ENCODE assay signal across 17 mouse cellular contexts in genomic region chr4:98428371-98428770, GRCm38 (mm10). TPM values are rescaled to one million over a fixed set of nuclear protein-coding genes. Genes with fewer than 3 reads are reported as not detected.
DNase-seq lines count a peak whose midpoint lies in the region; ATAC-seq lines count a peak whose summit lies in the region.
"Had no signal": no experiment of that assay in that cellular context is flagged by ENCODE, and none has a peak within 500 bp of the region (broad histone marks: within the 10 kb centered on the region; RNA-seq: fewer than 3 reads in every experiment).

No protein-coding gene starts in this region.

- H3K4me1 ChIP-seq in heart, embryonic 13.5 days, result peaks cover 14% of the 10 kb centered on the region
- H3K4me1 ChIP-seq: lung, embryonic 15.5 days; midbrain, embryonic 15.5 days had no signal

- intact Hi-C loops in heart, postnatal 25 days (cut with DNase I), result no loop called here

- H3K36me3 ChIP-seq in heart, embryonic 13.5 days, result peaks cover 29% of the 10 kb centered on the region
- H3K36me3 ChIP-seq: midbrain, embryonic 15.5 days had no signal

- H3K9ac ChIP-seq in heart, embryonic 13.5 days, result no peak overlapping the region
- H3K9ac ChIP-seq: embryonic facial prominence, embryonic 13.5 days; forebrain, postnatal 0 days; lung, embryonic 15.5 days; midbrain, embryonic 15.5 days had no signal

- 42% methylated on average over 8 of the region's 8 CpGs for WGBS in heart, embryonic 13.5 days

- H3K9me3 ChIP-seq in heart, embryonic 13.5 days, result no peaks in the 10 kb centered on the region
- H3K9me3 ChIP-seq: embryonic facial prominence, embryonic 13.5 days; limb, embryonic 10.5 days; lung, embryonic 15.5 days; midbrain, embryonic 15.5 days had no signal

- no peak overlapping the region for H3K4me3 ChIP-seq in heart, embryonic 13.5 days
- H3K4me3 ChIP-seq: embryonic facial prominence, embryonic 13.5 days; limb, embryonic 10.5 days; lung, embryonic 15.5 days; midbrain, embryonic 15.5 days had no signal

- no peaks in the 10 kb centered on the region for H3K27me3 ChIP-seq in heart, embryonic 13.5 days (replicated peaks)
- H3K27me3 ChIP-seq: embryonic facial prominence, embryonic 13.5 days; lung, embryonic 15.5 days; midbrain, embryonic 15.5 days had no signal

- peak overlapping the region; percentile 70 for H3K27ac ChIP-seq in heart, embryonic 13.5 days (replicated peaks)
- H3K27ac ChIP-seq: embryonic facial prominence, embryonic 13.5 days; limb, embryonic 10.5 days; lung, embryonic 15.5 days; midbrain, embryonic 15.5 days had no signal

- ATAC-seq in heart, embryonic 13.5 days (ENCODE audit: extremely low read depth, insufficient number of reproducible peaks, low FRiP score, low TSS enrichment), result no peak; the same call in 1 of the 2 replicates
- ATAC-seq: forebrain, postnatal 0 days; midbrain, embryonic 15.5 days had no signal

- H3K4me2 ChIP-seq in heart, embryonic 13.5 days, result peak overlapping the region; percentile 29
- H3K4me2 ChIP-seq: embryonic facial prominence, embryonic 13.5 days; liver, embryonic 11.5 days; lung, embryonic 15.5 days; midbrain, embryonic 15.5 days had no signal

- peak; percentile 80 for DNase-seq in heart, adult 11 months
- DNase-seq in heart, postnatal 25 days (ENCODE audit: low spot score), result no peak
- DNase-seq in kidney, postnatal 10 days, result peak; percentile 55
- DNase-seq in kidney, adult 11 months, result no peak
- peak; percentile 37 for DNase-seq in heart, postnatal 4 days
- no peak for DNase-seq in right cerebral cortex, postnatal 36 days (ENCODE audit: low spot score in 2 of 2)
- DNase-seq: adrenal gland, adult 8-10 months; B cell, adult 2 months; cerebellum, adult 18-20 months; forebrain, postnatal 0 days; thymus, adult 18-20 months had no signal

RNA-seq across cellular contexts. Expression of gene Patj, which starts 32.8 kb away (rescaled TPM):
- total RNA-seq in heart, postnatal 25 days (2021), result 10 to 100 TPM; 14.8 to 15.1 TPM
- 6.9 and 8.9 TPM in 2 replicates for polyA plus RNA-seq in heart, embryonic 13.5 days (2015; fragmentation: Nextera tagmentation; extraction: Ambion mirVana)
- 10 to 100 TPM; 22.8 to 24.7 TPM for total RNA-seq in heart, postnatal 4 days (2021)

RNA-seq across cellular contexts. Expression of gene Tm2d1, which starts 45.3 kb away (rescaled TPM):
- 10 to 100 TPM; 42.8 to 46.3 TPM for total RNA-seq in heart, postnatal 25 days (2021)
- 106 and 111 TPM in 2 replicates for polyA plus RNA-seq in heart, embryonic 13.5 days (2015; fragmentation: Nextera tagmentation; extraction: Ambion mirVana)
- total RNA-seq in heart, postnatal 4 days (2021), result 10 to 100 TPM; 44.4 to 44.6 TPM

Comparison
In these comparisons a context has a peak if more than half of its experiments do, and no peak if none do; other contexts are left out.
1. DNase-seq: peak in heart, adult 11 months (single experiment), kidney, postnatal 10 days (single experiment) and heart, postnatal 4 days (single experiment); none in heart, postnatal 25 days (single experiment), kidney, adult 11 months (single experiment) and right cerebral cortex, postnatal 36 days (0 of 2).